Mouse (Mus musculus) spleen, postnatal 4 days (tissue): Measurements from ENCODE around the gene Ssxa1.
A peak's percentile ranks its signal among the peaks of the same experiment; 100 is the strongest.
"Not testable (repeated sequence)": the region's sequence is repeated elsewhere in the genome, so short reads cannot be mapped to it uniquely, and the experiment has no call there.

Source experiments
- DNase-seq, 2 experiments: peaks; one replicate each; pipeline ENCODE4 v3.0.0; 2022; ENCODE audit warnings: low spot score in 2 of 2

Ssxa1 gene

GRCm38 (mm10) chrX:21115520-21115919 lies at the start of gene Ssxa1:
Ssxa1 (plus strand) TSS chrX:21115820.
- no peak for DNase-seq

- no peak for DNase-seq
Measured at GRCm38 (mm10) chrX:21068106-21068505, 47.5 kb upstream of the Ssxa1 start, which contains the start of gene Spaca5. Spaca5 (plus strand) TSS chrX:21068406.

GRCm38 (mm10) chrX:21088645-21088982 lies 27.0 kb upstream of the Ssxa1 start:
- DNase-seq = no peak

- DNase-seq = peak; percentile 20 to 67
Measured at GRCm38 (mm10) chrX:21088983-21089866, 26.4 kb upstream of the Ssxa1 start, which contains the start of gene Zfp300. Zfp300 (minus strand) TSS chrX:21089527.

- DNase-seq = no peak
Measured at GRCm38 (mm10) chrX:21089867-21090239, 25.8 kb upstream of the Ssxa1 start.

- DNase-seq = not testable (repeated sequence)
Measured at GRCm38 (mm10) chrX:21146675-21147074, 31.1 kb downstream of the Ssxa1 start.
